Mouse (Mus musculus) heart, adult 10 weeks (tissue): Measurements from ENCODE around the gene Slc18a3. TPM values are rescaled to one million over a fixed set of nuclear protein-coding genes. Genes with fewer than 3 reads are reported as not detected.

Source experiments
- polyA plus RNA-seq: library from polyadenylated mRNA; stranded (reverse); fragments of 350-450 nt; fragmentation: Illumina TruSeq; extraction: RNeasy Lipid Tissue Mini Kit (QIAGEN cat#74804); gene quantifications from one replicate; pipeline ENCODE4 v1.2.3, GENCODE M21; 2014; ENCODE audit warnings: low read depth, low replicate concordance

The Slc18a3 gene
- not detected for polyA plus RNA-seq

GRCm38 (mm10) chr14:32464601-32465505 lies at the start of gene Slc18a3:
TSS of gene Slc18a3 (minus strand) at chr14:32464850.

GRCm38 (mm10) chr14:32513336-32514032 lies 48.8 kb upstream of the Slc18a3 start, which contains the start of gene Ercc6:
TSS of gene Ercc6 (plus strand) at chr14:32513521.

GRCm38 (mm10) chr14:32465889-32466288 lies 1.2 kb upstream of the Slc18a3 start, which contains the start of gene Chat:
TSS of gene Chat (minus strand) at chr14:32465989.

Other genes starting within 250 kb of the Slc18a3 start
- 110 TPM for gene Ogdhl, start 142.8 kb downstream of the Slc18a3 start, polyA plus RNA-seq
- not detected for gene 1700024G13Rik, start 76.5 kb downstream of the Slc18a3 start, polyA plus RNA-seq
- not detected for gene Chat, start 1.1 kb upstream of the Slc18a3 start, polyA plus RNA-seq
- 4.0 TPM for gene Ercc6, start 48.7 kb upstream of the Slc18a3 start, polyA plus RNA-seq
- not detected for gene Prrxl1, start 134.6 kb upstream of the Slc18a3 start, polyA plus RNA-seq
- 69.6 TPM for gene 3425401B19Rik, start 220.4 kb upstream of the Slc18a3 start, polyA plus RNA-seq